Mouse (Mus musculus): ENCODE data around the gene Galnt6. TPM values are rescaled to one million over a fixed set of nuclear protein-coding genes. Genes with fewer than 3 reads are reported as not detected.

Gene Galnt6
- polyA plus RNA-seq, 1 experiment from 2014 or later = 0.04 TPM

DNA sequence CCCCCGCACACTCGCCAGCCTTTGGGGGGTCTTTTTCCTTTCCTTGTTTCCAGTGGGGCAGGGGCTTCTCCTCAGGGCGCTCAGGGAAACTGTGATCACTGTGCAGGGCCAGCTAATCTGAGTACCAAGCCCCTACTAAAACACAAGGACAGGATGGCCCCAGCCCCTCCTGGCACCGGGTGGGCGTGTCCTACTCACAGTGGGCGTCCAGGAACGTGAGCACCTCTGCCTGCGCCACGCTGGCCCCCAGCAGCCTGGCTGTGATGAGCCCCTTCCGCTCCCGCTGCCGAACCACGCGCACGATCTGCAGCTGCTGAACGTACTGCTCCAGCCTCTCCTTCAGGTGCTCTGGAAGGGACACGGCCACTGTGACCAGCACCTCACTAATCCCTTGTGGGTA, 25.3 kb downstream of the Galnt6 start:
- 0 out of 2 replicates have a peak, but pooled peaks cover 2% of the 10 kb centered on the region for H3K4me1 ChIP-seq (ENCODE audit: control insufficient read depth, insufficient read depth, low read length)
- peak overlapping the region; percentile 11; the same call in 1 of the 2 replicates for H3K4me2 ChIP-seq
- no peaks in the 10 kb centered on the region for H3K36me3 ChIP-seq (ENCODE audit: control insufficient read depth, insufficient read depth, low read length)
- H3K27ac ChIP-seq (ENCODE audit: low read depth, low read length) = no peak overlapping the region
- WGBS = 14% methylated on average over 17 of the region's 17 CpGs
- peaks cover 4% of the 10 kb centered on the region; the same call in 1 of the 2 replicates for H3K27me3 ChIP-seq (ENCODE audit: control insufficient read depth, insufficient read depth, low read length)
- H3K9ac ChIP-seq (ENCODE audit: low read length) = no peak overlapping the region
- H3K4me3 ChIP-seq (ENCODE audit: low read depth, low read length) = no peak overlapping the region
- no peaks in the 10 kb centered on the region for H3K9me3 ChIP-seq (ENCODE audit: control insufficient read depth, low read length)
- DNase-seq (ENCODE audit: low spot score, missing footprints) (no peak), ATAC-seq (ENCODE audit: low FRiP score) (no peak)

- Histone ChIP-seq H3K4me3 (ENCODE audit: low read depth, low read length) (no peak overlapping the region), H3K27me3 (ENCODE audit: control insufficient read depth, insufficient read depth, low read length) (peaks cover 4% of the 10 kb centered on the region; the same call in 1 of the 2 replicates), H3K9ac (ENCODE audit: low read length) (no peak overlapping the region), H3K4me1 (ENCODE audit: control insufficient read depth, insufficient read depth, low read length) (0 out of 2 replicates have a peak, but pooled peaks cover 2% of the 10 kb centered on the region), H3K36me3 (ENCODE audit: control insufficient read depth, insufficient read depth, low read length) (no peaks in the 10 kb centered on the region), H3K9me3 (ENCODE audit: control insufficient read depth, low read length) (no peaks in the 10 kb centered on the region), H3K27ac (ENCODE audit: low read depth, low read length) (no peak overlapping the region), H3K4me2 (no peak overlapping the region)
- ATAC-seq (ENCODE audit: low FRiP score) = no peak
- no peak for DNase-seq (ENCODE audit: low spot score, missing footprints)
- WGBS = 72% methylated on average over 6 of the region's 6 CpGs
Observed at GRCm38 (mm10) chr15:100701856-100702255, 27.3 kb downstream of the Galnt6 start.

DNA sequence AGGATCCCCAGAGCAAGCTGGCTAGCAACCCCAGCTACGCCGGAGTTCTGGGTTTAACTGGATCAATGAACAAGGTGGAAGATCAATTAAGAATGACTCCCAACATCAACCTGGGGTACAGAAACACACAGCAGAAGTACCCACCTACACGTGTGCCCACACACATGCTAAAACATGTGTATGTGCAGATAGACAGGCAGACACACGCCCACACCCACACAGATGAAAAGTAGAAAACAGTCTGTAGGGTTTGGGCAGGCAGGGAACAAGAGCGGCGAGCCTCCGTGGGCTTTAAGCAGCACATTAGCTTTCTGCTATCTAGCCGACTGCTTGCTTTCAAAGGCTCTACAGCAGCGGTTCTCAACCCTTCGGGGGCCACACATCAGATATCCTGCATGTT, 28.1 kb downstream of the Galnt6 start:
- no peaks in the 10 kb centered on the region for H3K36me3 ChIP-seq (ENCODE audit: control insufficient read depth, insufficient read depth, low read length)
- H3K27ac ChIP-seq (ENCODE audit: low read depth, low read length) = no peak overlapping the region
- ATAC-seq (ENCODE audit: low FRiP score) = no peak
- no peak overlapping the region for H3K4me3 ChIP-seq (ENCODE audit: low read depth, low read length)
- H3K9ac ChIP-seq (ENCODE audit: low read length) = no peak overlapping the region
- H3K9me3 ChIP-seq (ENCODE audit: control insufficient read depth, low read length) = no peaks in the 10 kb centered on the region
- H3K4me2 ChIP-seq = no peak overlapping the region
- H3K4me1 ChIP-seq (ENCODE audit: control insufficient read depth, insufficient read depth, low read length) = 0 out of 2 replicates have a peak, but pooled peaks cover 2% of the 10 kb centered on the region
- 76% methylated on average over 10 of the region's 10 CpGs for WGBS
- no peak for DNase-seq (ENCODE audit: low spot score, missing footprints)
- peaks cover 4% of the 10 kb centered on the region; the same call in 1 of the 2 replicates for H3K27me3 ChIP-seq (ENCODE audit: control insufficient read depth, insufficient read depth, low read length)

DNA sequence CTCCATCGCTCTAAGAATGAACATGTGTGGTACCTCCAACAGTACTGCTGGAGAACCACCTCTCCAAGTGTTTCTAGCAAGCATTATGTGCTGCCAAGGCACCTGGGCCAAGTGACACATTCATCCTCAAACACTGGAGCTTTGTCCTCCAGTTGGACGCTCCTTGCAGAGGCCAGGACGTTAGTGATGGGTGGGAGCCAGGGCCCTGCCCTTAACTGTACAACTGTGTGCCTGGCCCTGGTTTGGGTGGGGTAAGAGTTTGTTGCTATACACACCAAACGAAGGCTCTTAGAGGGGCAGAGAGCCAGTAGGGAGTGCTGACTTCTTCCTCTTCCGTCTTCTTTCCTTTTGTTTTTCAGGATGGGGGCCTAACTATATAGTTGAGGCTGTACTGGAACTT, 28.8 kb downstream of the Galnt6 start:
- no peaks in the 10 kb centered on the region for H3K9me3 ChIP-seq (ENCODE audit: control insufficient read depth, low read length)
- 86% methylated on average over 5 of the region's 5 CpGs for WGBS
- ATAC-seq (ENCODE audit: low FRiP score) = no peak
- no peak for DNase-seq (ENCODE audit: low spot score, missing footprints)
- H3K4me3 ChIP-seq (ENCODE audit: low read depth, low read length) = no peak overlapping the region
- H3K4me1 ChIP-seq (ENCODE audit: control insufficient read depth, insufficient read depth, low read length) = 0 out of 2 replicates have a peak, but pooled peaks cover 2% of the 10 kb centered on the region
- no peak overlapping the region for H3K4me2 ChIP-seq
- H3K27ac ChIP-seq (ENCODE audit: low read depth, low read length) = no peak overlapping the region
- no peaks in the 10 kb centered on the region for H3K36me3 ChIP-seq (ENCODE audit: control insufficient read depth, insufficient read depth, low read length)
- H3K27me3 ChIP-seq (ENCODE audit: control insufficient read depth, insufficient read depth, low read length) = peaks cover 4% of the 10 kb centered on the region; the same call in 1 of the 2 replicates
- no peak overlapping the region for H3K9ac ChIP-seq (ENCODE audit: low read length)

- Histone ChIP-seq H3K4me1 (ENCODE audit: control insufficient read depth, insufficient read depth, low read length) (0 out of 2 replicates have a peak, but pooled peaks cover 2% of the 10 kb centered on the region), H3K27ac (ENCODE audit: low read depth, low read length) (no peak overlapping the region), H3K9ac (ENCODE audit: low read length) (no peak overlapping the region), H3K9me3 (ENCODE audit: control insufficient read depth, low read length) (no peaks in the 10 kb centered on the region), H3K36me3 (ENCODE audit: control insufficient read depth, insufficient read depth, low read length) (no peaks in the 10 kb centered on the region), H3K4me3 (ENCODE audit: low read depth, low read length) (no peak overlapping the region), H3K27me3 (ENCODE audit: control insufficient read depth, insufficient read depth, low read length) (peaks cover 2% of the 10 kb centered on the region; the same call in 1 of the 2 replicates), H3K4me2 (no peak overlapping the region)
- WGBS = 78% methylated on average over 6 of the region's 6 CpGs
- ATAC-seq (ENCODE audit: low FRiP score) = no peak
- DNase-seq (ENCODE audit: low spot score, missing footprints) = no peak
Observed at GRCm38 (mm10) chr15:100699386-100699785, 29.8 kb downstream of the Galnt6 start.

- Histone ChIP-seq H3K4me2 (no peak overlapping the region), H3K36me3 (ENCODE audit: control insufficient read depth, insufficient read depth, low read length) (no peaks in the 10 kb centered on the region), H3K27me3 (ENCODE audit: control insufficient read depth, insufficient read depth, low read length) (no peaks in the 10 kb centered on the region; the same call in 1 of the 2 replicates), H3K4me3 (ENCODE audit: low read depth, low read length) (no peak overlapping the region), H3K27ac (ENCODE audit: low read depth, low read length) (no peak overlapping the region), H3K9ac (ENCODE audit: low read length) (no peak overlapping the region), H3K4me1 (ENCODE audit: control insufficient read depth, insufficient read depth, low read length) (no peaks in the 10 kb centered on the region), H3K9me3 (ENCODE audit: control insufficient read depth, low read length) (no peaks in the 10 kb centered on the region)
- no peak for ATAC-seq (ENCODE audit: low FRiP score)
- DNase-seq (ENCODE audit: low spot score, missing footprints) = no peak
- WGBS = 87% methylated on average over 10 of the region's 10 CpGs
Observed at GRCm38 (mm10) chr15:100698078-100698477, 31.1 kb downstream of the Galnt6 start.

DNA sequence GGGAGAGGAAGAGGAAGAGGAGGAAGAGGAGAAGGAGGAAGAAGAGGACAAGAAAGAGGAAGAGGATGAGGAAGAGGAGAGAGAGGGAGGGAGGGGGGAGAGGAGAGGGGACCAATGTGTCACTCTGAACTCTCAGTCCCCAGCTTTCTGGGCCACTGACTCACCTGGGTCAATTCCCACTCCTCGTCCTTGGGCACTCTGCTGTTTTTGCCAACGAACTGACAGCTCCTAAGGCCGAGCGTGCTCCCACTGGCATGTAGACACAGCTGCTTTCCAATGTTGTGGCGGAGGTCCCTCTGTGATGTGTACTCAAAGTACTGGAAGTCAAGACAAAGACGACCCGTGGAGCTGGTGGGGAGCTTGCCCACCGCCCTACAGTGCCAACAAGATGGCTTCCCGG, 34.8 kb downstream of the Galnt6 start:
- ATAC-seq (ENCODE audit: low FRiP score) = no peak

GRCm38 (mm10) chr15:100691990-100692389, 37.2 kb downstream of the Galnt6 start:
- Histone ChIP-seq H3K27me3 (ENCODE audit: control insufficient read depth, insufficient read depth, low read length) (no peaks in the 10 kb centered on the region), H3K4me2 (no peak overlapping the region), H3K9me3 (ENCODE audit: control insufficient read depth, low read length) (peaks cover 5% of the 10 kb centered on the region; the same call in 1 of the 2 replicates), H3K4me1 (ENCODE audit: control insufficient read depth, insufficient read depth, low read length) (no peaks in the 10 kb centered on the region), H3K4me3 (ENCODE audit: low read depth, low read length) (no peak overlapping the region), H3K9ac (ENCODE audit: low read length) (no peak overlapping the region), H3K27ac (ENCODE audit: low read depth, low read length) (no peak overlapping the region), H3K36me3 (ENCODE audit: control insufficient read depth, insufficient read depth, low read length) (no peaks in the 10 kb centered on the region)
- WGBS = 89% methylated on average over 3 of the region's 3 CpGs
- DNase-seq (ENCODE audit: low spot score, missing footprints) (no peak), ATAC-seq (ENCODE audit: low FRiP score) (no peak)

More for the DNA sequence above, 34.8 kb downstream of the Galnt6 start:
- Histone ChIP-seq H3K4me2 (no peak overlapping the region), H3K4me3 (ENCODE audit: low read depth, low read length) (no peak overlapping the region), H3K4me1 (ENCODE audit: control insufficient read depth, insufficient read depth, low read length) (no peaks in the 10 kb centered on the region), H3K9ac (ENCODE audit: low read length) (no peak overlapping the region), H3K27ac (ENCODE audit: low read depth, low read length) (no peak overlapping the region), H3K36me3 (ENCODE audit: control insufficient read depth, insufficient read depth, low read length) (no peaks in the 10 kb centered on the region), H3K27me3 (ENCODE audit: control insufficient read depth, insufficient read depth, low read length) (no peaks in the 10 kb centered on the region), H3K9me3 (ENCODE audit: control insufficient read depth, low read length) (peaks cover 5% of the 10 kb centered on the region; the same call in 1 of the 2 replicates)
- 89% methylated on average over 9 of the region's 9 CpGs for WGBS
- no peak for DNase-seq (ENCODE audit: low spot score, missing footprints)

GRCm38 (mm10) chr15:100687430-100687971, 41.7 kb downstream of the Galnt6 start, which contains the start of gene Cela1:
TSS of gene Cela1 (minus strand) at chr15:100687921.
- Histone ChIP-seq H3K27ac (ENCODE audit: low read depth, low read length) (no peak within 1 kb of the TSS), H3K4me3 (ENCODE audit: low read depth, low read length) (no peak within 1 kb of the TSS), H3K4me2 (no peak within 1 kb of the TSS), H3K9ac (ENCODE audit: low read length) (no peak within 1 kb of the TSS), H3K4me1 (ENCODE audit: control insufficient read depth, insufficient read depth, low read length) (no peaks in the 10 kb centered on the region), H3K36me3 (ENCODE audit: control insufficient read depth, insufficient read depth, low read length) (no peaks in the 10 kb centered on the region), H3K27me3 (ENCODE audit: control insufficient read depth, insufficient read depth, low read length) (no peaks in the 10 kb centered on the region), H3K9me3 (ENCODE audit: control insufficient read depth, low read length) (peaks cover 5% of the 10 kb centered on the region; the same call in 1 of the 2 replicates)
- no peak for DNase-seq (ENCODE audit: low spot score, missing footprints)
- no peak for ATAC-seq (ENCODE audit: low FRiP score)
- WGBS = 89% methylated on average over 8 of the region's 8 CpGs

Data from midbrain, embryonic 11.5 days (tissue).